Mouse (Mus musculus) forebrain, embryonic 13.5 days (tissue): ENCODE results near the gene Ehbp1l1. TPM values are rescaled to one million over a fixed set of nuclear protein-coding genes. Genes with fewer than 3 reads are reported as not detected.

Experiments used
- ATAC-seq: fragments of 200-750 bp; cut with Nextera tagmentation; 2 replicates; pipeline ENCODE4 v1.8.0; 2017
- H3K27ac ChIP-seq: fragments of 300-500 bp; sonication (generic); 2 replicates; pipeline ENCODE4 v1.5.1; 2015; ENCODE audit warnings: inconsistent platforms, mild to moderate bottlenecking, moderate library complexity
- H3K27me3 ChIP-seq: fragments of 300-500 bp; sonication (generic); 2 replicates; pipeline ENCODE4 v1.6.1; 2015; ENCODE audit warnings: mild to moderate bottlenecking, inconsistent platforms
- H3K36me3 ChIP-seq: fragments of 300-500 bp; sonication (generic); 2 replicates; pipeline ENCODE4 v1.6.1; 2015; ENCODE audit warnings: mild to moderate bottlenecking, inconsistent platforms; ENCODE audit not compliant: poor library complexity, severe bottlenecking
- H3K4me1 ChIP-seq: fragments of 300-500 bp; sonication (generic); 2 replicates; pipeline ENCODE4 v1.6.1; 2015; ENCODE audit warnings: inconsistent platforms
- H3K4me2 ChIP-seq: fragments of 300-500 bp; sonication (generic); 2 replicates; pipeline ENCODE4 v1.6.1; 2015; ENCODE audit warnings: inconsistent platforms, mild to moderate bottlenecking, moderate library complexity
- H3K4me3 ChIP-seq: fragments of 300-500 bp; sonication (generic); 2 replicates; pipeline ENCODE4 v1.5.1; 2015; ENCODE audit warnings: mild to moderate bottlenecking, inconsistent platforms
- H3K9ac ChIP-seq: fragments of 300-500 bp; sonication (generic); 2 replicates; pipeline ENCODE4 v1.6.1; 2015; ENCODE audit warnings: mild to moderate bottlenecking, inconsistent platforms
- H3K9me3 ChIP-seq: fragments of 300-500 bp; sonication (generic); replicated peaks from 2 replicates; pipeline ENCODE4 v1.6.1; 2016; ENCODE audit warnings: inconsistent platforms
- WGBS: fragments of 180-500 bp; shearing (Covaris S2); methylation state at CpG from one replicate; pipeline ENCODE4 v1.1.7; 2015; 5-methylcytosine and 5-hydroxymethylcytosine counted together
- polyA plus RNA-seq: library from polyadenylated mRNA; unstranded; fragments of >200 nt; fragmentation: Nextera tagmentation; extraction: Ambion mirVana; gene quantifications from 2 replicates; pipeline ENCODE4 v1.2.1, GENCODE M21; 2015

The Ehbp1l1 gene
- polyA plus RNA-seq, 1 experiment from 2014 or later = 6.7 TPM

- H3K9me3 ChIP-seq = no peaks in the 10 kb centered on the region
- H3K9ac ChIP-seq = no peak overlapping the region
- no peak overlapping the region for H3K27ac ChIP-seq
- H3K4me1 ChIP-seq = peaks cover 24% of the 10 kb centered on the region
- 92% methylated on average over 19 of the region's 19 CpGs for WGBS
- peaks cover 66% of the 10 kb centered on the region for H3K36me3 ChIP-seq
- no peak for ATAC-seq
- H3K4me3 ChIP-seq = no peak overlapping the region
- no peak overlapping the region for H3K4me2 ChIP-seq
- no peaks in the 10 kb centered on the region for H3K27me3 ChIP-seq
Observed at GRCm38 (mm10) chr19:5685431-5685830, 40.7 kb downstream of the Ehbp1l1 start.

- no peak for ATAC-seq
- Histone ChIP-seq H3K4me3 (no peak overlapping the region), H3K9me3 (no peaks in the 10 kb centered on the region), H3K27ac (no peak overlapping the region), H3K4me2 (no peak overlapping the region), H3K9ac (no peak overlapping the region), H3K36me3 (peaks cover 71% of the 10 kb centered on the region), H3K27me3 (no peaks in the 10 kb centered on the region), H3K4me1 (peaks cover 19% of the 10 kb centered on the region)
- WGBS = 90% methylated on average over 13 of the region's 13 CpGs
Observed at GRCm38 (mm10) chr19:5684985-5685384, 41.1 kb downstream of the Ehbp1l1 start.

GRCm38 (mm10) chr19:5684236-5684635, 41.9 kb downstream of the Ehbp1l1 start:
- no peak for ATAC-seq
- no peak overlapping the region for H3K9ac ChIP-seq
- H3K9me3 ChIP-seq = no peaks in the 10 kb centered on the region
- no peak overlapping the region for H3K4me3 ChIP-seq
- H3K27ac ChIP-seq = no peak overlapping the region
- peaks cover 78% of the 10 kb centered on the region for H3K36me3 ChIP-seq
- H3K4me2 ChIP-seq = no peak overlapping the region
- peaks cover 13% of the 10 kb centered on the region for H3K4me1 ChIP-seq
- 90% methylated on average over 12 of the region's 12 CpGs for WGBS
- H3K27me3 ChIP-seq = no peaks in the 10 kb centered on the region

- Histone ChIP-seq H3K27ac (no peak overlapping the region), H3K27me3 (no peaks in the 10 kb centered on the region), H3K4me2 (no peak overlapping the region), H3K36me3 (peaks cover 98% of the 10 kb centered on the region), H3K4me3 (no peak overlapping the region), H3K4me1 (no peaks in the 10 kb centered on the region), H3K9ac (no peak overlapping the region), H3K9me3 (no peaks in the 10 kb centered on the region)
- ATAC-seq = no peak
- 94% methylated on average over 4 of the region's 4 CpGs for WGBS
Observed at GRCm38 (mm10) chr19:5680432-5680831, 45.7 kb downstream of the Ehbp1l1 start.

- H3K27ac ChIP-seq = no peak overlapping the region
- no peak overlapping the region for H3K4me2 ChIP-seq
- ATAC-seq = no peak
- H3K9ac ChIP-seq = no peak overlapping the region; the same call in 1 of the 2 replicates
- H3K36me3 ChIP-seq = peaks cover 88% of the 10 kb centered on the region
- H3K9me3 ChIP-seq = no peaks in the 10 kb centered on the region
- no peaks in the 10 kb centered on the region for H3K27me3 ChIP-seq
- WGBS = 87% methylated on average over 4 of the region's 4 CpGs
- no peak overlapping the region for H3K4me3 ChIP-seq
- peaks cover 7% of the 10 kb centered on the region for H3K4me1 ChIP-seq
Observed at GRCm38 (mm10) chr19:5668372-5668771, 57.7 kb downstream of the Ehbp1l1 start.

GRCm38 (mm10) chr19:5666386-5666785, 59.7 kb downstream of the Ehbp1l1 start:
- Histone ChIP-seq H3K27ac (no peak overlapping the region), H3K4me2 (no peak overlapping the region), H3K27me3 (no peaks in the 10 kb centered on the region), H3K36me3 (peaks cover 68% of the 10 kb centered on the region), H3K9me3 (no peaks in the 10 kb centered on the region), H3K9ac (no peak overlapping the region), H3K4me3 (no peak overlapping the region), H3K4me1 (peaks cover 15% of the 10 kb centered on the region)
- no peak for ATAC-seq
- WGBS = 89% methylated on average over 18 of the region's 18 CpGs

GRCm38 (mm10) chr19:5665465-5665864, 60.7 kb downstream of the Ehbp1l1 start:
- no peak for ATAC-seq
- H3K27me3 ChIP-seq = no peaks in the 10 kb centered on the region
- no peak overlapping the region for H3K9ac ChIP-seq
- peaks cover 15% of the 10 kb centered on the region for H3K4me1 ChIP-seq
- H3K4me2 ChIP-seq = no peak overlapping the region
- H3K36me3 ChIP-seq = peaks cover 58% of the 10 kb centered on the region
- 91% methylated on average over 15 of the region's 15 CpGs for WGBS
- no peaks in the 10 kb centered on the region for H3K9me3 ChIP-seq
- no peak overlapping the region for H3K4me3 ChIP-seq
- H3K27ac ChIP-seq = no peak overlapping the region

GRCm38 (mm10) chr19:5664669-5665257, 61.4 kb downstream of the Ehbp1l1 start:
- Histone ChIP-seq H3K9me3 (no peaks in the 10 kb centered on the region), H3K4me1 (peaks cover 15% of the 10 kb centered on the region), H3K27ac (no peak overlapping the region), H3K27me3 (no peaks in the 10 kb centered on the region), H3K36me3 (peaks cover 51% of the 10 kb centered on the region), H3K4me2 (no peak overlapping the region), H3K9ac (no peak overlapping the region), H3K4me3 (no peak overlapping the region)
- no peak for ATAC-seq
- WGBS = 93% methylated on average over 10 of the region's 10 CpGs

GRCm38 (mm10) chr19:5662981-5663913, 62.9 kb downstream of the Ehbp1l1 start, which contains the start of gene Sipa1:
Gene Sipa1, minus strand, starts transcription at chr19:5663707.
- H3K27ac ChIP-seq = peak within 1 kb of the TSS; percentile 25

GRCm38 (mm10) chr19:5662310-5662709, 63.8 kb downstream of the Ehbp1l1 start:
- Histone ChIP-seq H3K36me3 (peaks cover 28% of the 10 kb centered on the region), H3K9ac (no peak overlapping the region), H3K4me2 (peak overlapping the region; percentile 66), H3K4me3 (no peak overlapping the region), H3K27me3 (peaks cover 2% of the 10 kb centered on the region; the same call in 1 of the 2 replicates), H3K9me3 (no peaks in the 10 kb centered on the region), H3K27ac (peak overlapping the region; percentile 25), H3K4me1 (peaks cover 15% of the 10 kb centered on the region)
- no peak for ATAC-seq
- WGBS = 82% methylated on average over 8 of the region's 8 CpGs

More at GRCm38 (mm10) chr19:5662981-5663913, 62.9 kb downstream of the Ehbp1l1 start, which contains the start of gene Sipa1:
- H3K9ac ChIP-seq = peak within 1 kb of the TSS; percentile 68
- H3K36me3 ChIP-seq = peaks cover 36% of the 10 kb centered on the region
- H3K27me3 ChIP-seq = no peaks in the 10 kb centered on the region
- H3K9me3 ChIP-seq = no peaks in the 10 kb centered on the region
- ATAC-seq = peak; percentile 92
- peak within 1 kb of the TSS; percentile 66 for H3K4me2 ChIP-seq
- H3K4me3 ChIP-seq = peak within 1 kb of the TSS; percentile 42
- 2% methylated on average over 32 of the region's 32 CpGs for WGBS
- peaks cover 15% of the 10 kb centered on the region for H3K4me1 ChIP-seq

- no peak overlapping the region for H3K4me3 ChIP-seq
- no peak overlapping the region for H3K4me2 ChIP-seq
- peaks cover 10% of the 10 kb centered on the region for H3K27me3 ChIP-seq
- H3K27ac ChIP-seq = no peak overlapping the region
- no peak overlapping the region for H3K9ac ChIP-seq
- 87% methylated on average over 16 of the region's 16 CpGs for WGBS
- no peaks in the 10 kb centered on the region for H3K9me3 ChIP-seq
- peaks cover 15% of the 10 kb centered on the region for H3K4me1 ChIP-seq
- ATAC-seq = no peak
- H3K36me3 ChIP-seq = peaks cover 17% of the 10 kb centered on the region
Observed at GRCm38 (mm10) chr19:5660942-5661751, 65.0 kb downstream of the Ehbp1l1 start.
